Mouse (Mus musculus) cerebellum, adult 18-20 months (tissue): ENCODE data around the gene Spag16.
A peak's percentile ranks its signal among the peaks of the same experiment; 100 is the strongest.
"Not testable (repeated sequence)": the region's sequence is repeated elsewhere in the genome, so short reads cannot be mapped to it uniquely, and the experiment has no call there.

ENCODE experiments used
- DNase-seq, 2 experiments: peaks; one replicate each; pipeline ENCODE4 v3.0.0; 2021

Gene Spag16

DNA sequence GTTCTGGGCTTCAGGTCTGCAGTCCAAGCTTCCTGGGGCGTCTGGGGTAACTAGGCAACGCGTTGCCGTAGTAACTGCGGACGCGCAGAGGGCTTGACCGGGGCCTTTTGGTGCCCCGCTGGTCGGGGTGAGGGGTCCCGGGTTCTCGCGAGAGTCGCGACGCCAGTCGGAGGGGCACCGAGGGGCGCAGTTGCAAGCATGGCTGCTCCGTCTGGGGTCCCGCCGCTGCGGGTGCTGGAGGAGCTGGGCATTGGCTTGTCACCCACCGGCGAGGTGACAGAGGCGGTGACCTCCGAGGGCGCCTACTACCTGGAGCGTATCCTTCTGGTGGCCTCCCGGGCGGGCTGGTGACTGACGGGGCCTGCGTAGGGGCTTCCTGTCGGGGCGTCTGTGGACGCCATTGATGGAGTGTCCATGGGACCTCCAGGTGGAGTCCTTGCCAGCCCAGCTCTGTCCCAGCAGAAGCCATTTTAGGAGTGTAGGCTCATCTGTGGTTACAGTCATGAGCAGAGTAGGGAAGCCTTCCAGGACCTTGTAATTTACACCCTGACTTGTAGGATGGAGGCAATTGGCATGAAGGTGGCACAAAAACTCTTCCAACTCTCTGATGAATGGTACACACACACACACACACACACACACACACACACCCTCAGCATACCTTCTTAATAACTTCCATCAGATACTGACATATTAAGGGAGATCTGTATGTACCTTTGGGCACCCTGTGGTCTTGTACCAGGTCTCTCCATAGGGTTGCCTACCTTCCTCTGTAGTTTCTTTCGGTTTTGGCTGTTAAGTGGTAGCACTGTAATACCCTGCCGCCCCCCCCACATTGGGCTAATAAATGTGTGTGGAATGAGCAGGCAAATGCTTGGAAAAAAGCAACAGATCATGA is at the start of gene Spag16:
TSS of gene Spag16 (plus strand) at position 165 of the 898 bp plus-strand sequence.
- no peak for DNase-seq

DNA sequence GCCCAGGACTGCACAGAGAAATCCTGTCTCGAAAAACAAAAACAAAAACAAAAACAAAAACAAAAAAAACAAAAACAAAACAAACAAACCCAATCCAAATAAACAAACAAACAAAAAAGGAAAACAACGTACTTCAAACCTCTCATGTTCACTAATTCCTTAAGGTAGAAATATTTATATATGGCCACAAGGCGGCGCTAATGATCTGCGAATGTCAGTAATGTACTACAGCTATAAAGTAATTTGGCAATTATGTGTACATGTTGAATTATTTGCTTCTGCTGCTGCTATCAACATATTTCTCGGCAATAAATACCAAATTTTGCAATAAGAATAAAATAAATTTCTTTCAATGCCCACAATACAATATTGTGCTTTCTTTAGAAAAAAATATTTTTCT is 41.6 kb upstream of the Spag16 start:
- peak; percentile 24 to 50 for DNase-seq

DNA sequence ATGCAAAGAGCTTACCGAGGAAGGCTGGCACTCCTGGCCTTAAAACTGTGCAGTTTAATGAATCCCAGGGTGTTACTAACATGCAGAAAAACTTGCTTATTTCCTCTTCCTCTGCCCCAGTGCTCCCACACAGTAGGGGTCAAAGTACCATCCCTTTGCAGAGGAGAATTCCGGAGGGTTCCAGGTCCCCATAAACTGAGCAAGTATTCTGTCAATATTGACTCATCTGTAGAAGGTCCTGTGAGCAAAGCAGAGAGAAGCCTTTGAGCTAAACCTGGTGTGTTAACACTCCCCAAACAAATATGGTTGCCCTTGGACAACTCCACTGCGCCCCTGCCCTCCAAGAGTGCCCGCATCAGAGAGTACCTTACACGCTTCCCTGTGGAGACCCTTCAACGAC is 40.1 kb upstream of the Spag16 start:
- DNase-seq, result no peak

DNA sequence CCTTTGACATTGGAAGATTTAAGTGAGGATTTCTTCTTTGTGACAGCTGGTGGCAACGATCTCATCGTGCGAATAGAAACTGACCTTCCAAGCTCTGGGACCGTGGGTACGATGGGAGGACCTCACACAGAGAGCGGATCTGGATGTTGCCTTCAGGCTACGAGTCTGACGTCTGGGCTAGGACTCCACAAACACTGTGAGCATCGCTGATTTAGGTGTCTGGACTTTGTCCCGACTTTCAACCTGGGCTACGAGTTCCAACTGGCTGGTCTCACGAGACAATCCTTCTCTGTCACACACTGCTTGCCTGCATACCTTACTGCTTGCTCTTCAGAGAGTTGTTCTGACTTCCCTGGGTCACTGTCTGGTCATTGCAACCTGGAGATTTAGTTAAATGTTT is 39.4 kb upstream of the Spag16 start:
- no peak for DNase-seq

DNA sequence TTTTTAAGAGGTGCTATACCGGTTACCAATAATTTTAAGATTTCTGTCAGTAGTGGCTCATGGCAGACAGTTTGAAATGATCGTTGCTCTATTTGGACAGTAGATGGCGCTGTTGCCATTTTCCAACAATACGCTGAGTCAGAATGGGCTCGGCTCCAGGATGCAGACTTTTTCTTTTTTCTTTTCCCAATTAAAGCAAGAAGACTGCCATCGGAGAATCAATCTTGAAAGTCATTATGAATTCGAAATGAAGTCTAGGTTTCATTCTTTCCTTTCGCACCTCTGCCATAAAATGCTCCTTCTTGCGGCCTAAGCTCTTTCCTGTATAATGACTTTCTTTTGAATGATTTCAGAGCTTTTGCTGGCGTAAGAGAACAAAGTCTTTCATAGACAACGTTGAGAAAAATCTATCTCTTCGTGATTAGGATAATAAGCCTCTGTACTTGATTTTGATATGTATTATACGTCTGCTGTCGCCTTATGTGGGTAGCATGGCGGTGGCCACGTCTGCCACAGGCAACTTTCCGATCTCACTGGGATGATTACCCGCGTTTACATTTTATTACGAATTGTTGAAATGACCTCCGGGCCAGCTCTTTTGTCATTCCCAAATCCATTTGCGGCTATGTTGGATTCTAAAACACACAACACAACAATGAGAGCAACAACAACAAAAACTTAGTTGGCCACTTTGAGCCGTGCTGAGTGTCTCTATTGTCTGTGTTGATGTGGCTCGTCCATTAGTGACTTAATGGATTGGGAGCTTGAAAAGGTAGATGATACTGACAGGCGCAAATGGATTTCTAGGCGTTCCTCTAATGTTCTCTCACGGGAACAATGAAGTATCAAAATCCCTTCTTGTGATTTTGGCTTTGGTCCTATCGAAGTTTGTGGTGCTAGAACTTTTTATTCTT is 36.2 kb upstream of the Spag16 start:
- peak; percentile 46 to 64 for DNase-seq

DNA sequence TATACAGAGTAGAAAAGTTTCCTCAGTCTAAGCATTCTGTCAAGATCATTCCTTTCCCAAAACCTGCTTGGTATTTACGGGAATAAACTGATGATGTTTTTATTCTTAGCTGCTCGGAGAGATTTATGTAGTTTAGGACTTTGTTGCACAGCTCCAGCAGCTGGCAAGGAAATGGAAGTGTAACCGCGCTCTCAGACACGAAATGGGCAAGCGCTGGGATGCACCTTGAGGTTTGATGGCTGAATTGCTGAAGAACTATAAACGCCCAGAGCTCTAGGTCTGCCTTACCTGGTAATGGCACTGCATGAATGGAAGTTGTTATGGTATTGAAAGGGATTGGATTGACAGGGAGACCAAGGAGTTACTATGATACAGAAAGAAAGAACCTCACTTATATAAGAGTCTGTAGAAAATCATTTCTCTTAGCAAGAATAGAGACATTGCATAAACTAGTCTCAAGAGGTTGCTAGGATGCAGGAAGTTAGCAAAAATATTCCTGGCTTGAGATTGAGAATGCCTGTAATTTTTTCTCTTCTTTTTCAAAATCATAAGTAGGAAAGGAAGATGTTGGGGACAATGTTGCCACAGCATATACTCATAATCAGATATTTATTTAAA is 27.7 kb upstream of the Spag16 start:
- no peak for DNase-seq

DNA sequence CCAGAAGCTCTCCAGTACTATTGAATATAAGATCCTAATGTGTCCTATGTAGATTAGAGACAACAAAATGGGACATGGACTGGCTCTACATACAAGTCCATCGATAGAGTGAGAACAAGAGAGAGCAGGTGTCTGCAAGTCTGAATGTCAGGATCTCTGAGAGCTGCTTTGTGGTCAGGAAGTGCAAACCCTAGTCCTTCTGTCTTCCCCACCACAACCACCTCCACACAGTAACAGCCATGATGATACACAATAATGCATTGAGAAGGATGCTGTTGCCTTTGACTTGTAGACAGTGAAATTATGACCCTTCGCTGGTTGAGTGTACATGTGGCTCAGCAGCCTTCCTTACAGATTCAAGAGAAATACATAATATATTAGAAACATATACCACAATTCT is 16.6 kb upstream of the Spag16 start:
- no peak for DNase-seq

DNA sequence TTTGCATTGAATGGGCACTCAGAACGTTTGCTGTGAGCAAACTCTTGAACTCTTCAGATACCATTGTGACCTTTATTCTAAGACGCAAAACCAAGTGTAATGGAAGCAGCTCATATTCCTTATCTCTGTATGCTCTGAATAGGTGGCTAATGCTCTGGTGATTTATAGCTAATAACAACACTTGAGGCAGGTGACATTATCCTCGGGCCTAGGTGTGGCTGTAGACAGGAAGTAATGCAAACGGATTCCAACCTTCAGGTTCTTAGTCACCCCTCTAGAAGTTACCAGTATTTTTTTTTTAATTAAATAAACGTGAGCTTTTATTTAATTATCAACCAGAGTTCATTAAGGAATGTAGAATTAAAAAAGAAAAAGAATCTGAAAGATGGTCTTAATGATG is 1.1 kb upstream of the Spag16 start:
- DNase-seq, result not testable (repeated sequence)

DNA sequence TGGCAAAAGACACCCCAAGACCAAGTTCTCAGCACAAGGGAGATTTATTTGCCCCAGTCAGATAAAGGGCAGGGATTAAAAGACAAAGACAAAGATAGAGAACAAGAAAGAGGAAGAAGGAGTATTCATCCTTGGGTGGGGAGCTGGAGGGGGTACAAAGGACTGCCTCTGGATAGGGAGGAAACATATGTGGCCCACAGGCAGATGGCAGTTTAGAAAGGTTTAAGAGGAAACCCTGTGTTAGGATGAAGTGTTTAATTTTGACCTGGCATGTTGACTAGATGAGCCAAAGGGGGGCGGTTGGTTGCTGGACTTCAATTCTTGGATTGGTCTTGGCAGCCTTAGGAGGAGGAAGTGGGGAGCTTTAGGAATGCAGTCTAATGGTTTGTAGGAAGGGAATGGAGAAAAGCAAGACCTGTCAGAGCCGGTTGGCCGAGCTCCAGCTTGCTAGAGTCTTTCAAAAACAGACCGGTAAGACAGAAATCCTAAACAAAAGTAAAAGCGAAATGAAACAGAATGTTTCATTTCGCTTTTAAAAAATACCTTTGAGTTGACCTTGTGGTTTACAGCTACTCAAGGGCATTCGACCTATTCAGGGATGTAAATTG is 2.2 kb downstream of the Spag16 start:
- DNase-seq, result no peak

DNA sequence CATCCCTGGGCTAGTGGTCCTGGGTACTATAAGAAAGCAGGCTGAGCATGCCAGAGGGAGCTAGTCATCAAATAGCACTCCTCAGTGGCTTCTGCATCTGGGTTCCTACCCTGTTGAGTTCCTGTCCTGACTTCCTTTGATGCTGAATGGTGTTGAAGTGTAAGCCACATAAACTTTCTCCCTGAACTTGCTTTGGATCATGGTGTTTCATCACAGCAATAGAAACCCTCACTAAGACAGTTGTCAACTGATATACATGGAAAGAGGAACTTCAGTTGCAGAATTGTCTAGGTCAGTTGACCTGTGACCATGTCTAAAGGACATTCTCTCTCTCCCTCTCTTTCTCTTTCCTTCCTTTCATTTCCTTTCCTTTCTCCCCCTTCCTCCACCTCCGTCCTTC is 3.8 kb downstream of the Spag16 start:
- no peak for DNase-seq

DNA sequence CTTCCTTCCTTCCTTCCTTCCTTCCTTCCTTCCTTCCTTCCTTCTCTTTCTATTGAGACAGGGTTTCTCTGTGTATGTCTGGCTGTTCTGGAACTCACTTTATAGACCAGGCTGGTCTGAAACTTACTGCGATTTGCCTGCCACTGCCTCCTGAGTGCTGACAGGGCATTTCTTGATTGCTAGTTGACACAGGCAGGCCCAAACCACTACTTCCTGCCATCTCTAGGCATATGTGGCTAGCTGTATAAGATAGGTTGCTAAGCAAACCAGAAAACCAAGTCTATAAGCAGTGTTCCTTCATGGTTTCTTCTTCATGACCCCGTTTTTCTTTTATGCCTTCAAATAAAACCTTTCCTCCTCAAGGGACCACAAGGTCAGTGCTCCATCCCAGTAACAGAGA is 4.2 kb downstream of the Spag16 start:
- no peak for DNase-seq

DNA sequence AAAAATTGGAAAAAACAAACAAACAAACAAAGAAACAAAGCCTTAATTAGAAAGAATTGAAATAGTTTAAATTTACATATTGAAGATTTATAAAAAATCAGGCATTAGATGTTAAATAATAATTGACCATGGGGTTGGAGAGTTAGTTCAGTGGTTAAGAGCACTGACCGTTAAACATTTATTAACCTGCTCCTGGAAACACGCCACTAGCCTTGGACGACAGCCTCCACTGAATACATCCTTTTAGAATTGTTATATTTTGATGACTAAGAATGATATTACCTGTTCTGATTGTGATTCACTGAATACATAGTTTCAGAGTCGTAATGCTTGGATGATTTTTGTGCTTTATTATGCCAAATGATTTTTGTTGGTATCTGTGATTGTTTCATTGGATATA is 6.7 kb downstream of the Spag16 start:
- DNase-seq, result not testable (repeated sequence)

DNA sequence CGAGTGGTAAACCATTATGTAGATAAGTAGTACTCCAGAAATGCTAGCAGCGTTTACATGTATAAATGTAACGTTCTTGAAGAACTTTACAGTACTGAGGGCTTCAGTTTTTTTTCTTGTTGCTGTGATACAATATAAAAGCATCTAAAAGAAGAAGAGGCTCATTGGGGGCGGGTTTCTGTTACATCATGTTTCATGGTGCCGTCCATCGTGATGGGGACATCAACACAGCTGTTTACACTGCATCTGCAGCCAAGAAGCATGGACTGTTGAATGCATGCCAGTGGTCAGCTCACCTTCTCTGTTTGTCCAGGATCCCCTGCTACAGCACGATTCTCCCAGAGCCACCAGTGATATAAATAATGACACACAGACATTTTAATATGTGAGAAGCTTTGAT is 26.7 kb downstream of the Spag16 start:
- no peak for DNase-seq

DNA sequence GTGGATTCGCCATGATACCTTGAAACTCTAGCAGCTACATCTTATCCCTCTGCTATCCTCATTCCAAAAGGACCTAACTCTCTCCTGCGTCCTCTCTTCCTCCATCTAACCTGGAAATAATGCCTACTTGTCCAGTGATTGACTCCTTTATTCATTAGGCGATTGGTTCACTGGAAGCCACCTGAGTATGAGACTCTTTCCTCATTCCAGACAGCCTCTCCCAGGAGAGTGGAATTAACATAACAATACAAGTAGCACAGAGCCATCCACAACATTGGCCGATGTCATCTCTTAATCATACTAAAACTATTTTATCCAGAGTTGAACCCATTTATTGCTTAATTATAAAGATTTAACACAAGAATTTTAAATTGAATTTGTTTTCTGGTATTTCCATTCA is 41.0 kb downstream of the Spag16 start:
- no peak for DNase-seq

DNA sequence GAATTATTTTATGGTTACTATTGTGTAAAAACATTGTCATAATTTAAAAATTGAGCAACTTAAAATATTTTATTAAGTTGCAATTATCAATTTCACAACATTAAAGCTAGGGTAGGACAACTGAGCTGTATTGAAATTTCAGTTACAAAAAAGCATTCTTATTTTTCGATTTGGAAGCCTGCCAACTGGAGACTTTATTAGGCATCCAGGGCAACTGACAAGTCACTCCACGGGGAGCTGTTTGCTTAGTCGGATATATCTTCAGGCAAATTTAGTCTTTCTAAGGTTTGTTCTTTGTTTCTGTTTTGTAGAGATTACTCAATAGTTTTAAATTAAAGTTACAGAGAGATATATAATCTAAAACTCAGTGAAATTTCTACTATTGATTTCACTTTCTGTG is 129.8 kb downstream of the Spag16 start:
- no peak for DNase-seq

DNA sequence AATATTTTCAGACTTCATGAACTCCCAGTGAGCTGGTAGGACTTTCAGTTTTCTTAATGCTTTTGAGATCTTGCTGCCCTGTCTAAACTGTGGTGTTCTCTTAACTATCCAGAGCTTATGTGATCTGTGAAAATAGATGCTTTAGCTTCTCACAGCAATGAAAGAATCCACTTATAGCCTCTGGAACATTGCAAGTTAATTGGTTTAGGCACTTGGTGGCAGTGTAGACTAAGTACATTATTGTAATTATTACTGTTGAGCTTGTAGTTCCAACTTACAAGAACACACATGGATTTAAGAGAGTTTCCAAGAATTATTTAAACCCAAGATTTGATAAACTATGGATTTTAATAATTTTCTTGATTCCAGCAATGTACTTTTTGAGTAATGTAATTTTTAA is 170.1 kb downstream of the Spag16 start:
- no peak for DNase-seq

DNA sequence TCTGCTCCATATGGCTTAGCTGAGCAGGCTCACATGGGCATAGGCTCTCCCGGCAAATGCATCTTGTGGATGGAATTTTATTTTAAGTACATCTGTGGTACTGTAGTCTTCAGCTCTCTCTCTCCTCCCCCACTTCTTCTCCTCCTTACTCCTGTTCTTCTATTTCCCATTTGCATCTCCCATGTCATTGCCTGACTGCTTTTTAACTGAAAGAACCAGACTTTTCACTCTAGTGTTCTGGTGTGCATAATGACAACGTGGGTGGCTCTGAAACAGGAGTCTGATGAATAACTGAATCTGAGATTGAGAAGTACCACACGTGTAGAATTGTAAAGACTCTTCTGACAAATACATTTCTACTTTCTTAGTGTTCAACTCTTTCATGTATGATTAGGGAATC is 186.2 kb downstream of the Spag16 start:
- DNase-seq, result no peak

DNA sequence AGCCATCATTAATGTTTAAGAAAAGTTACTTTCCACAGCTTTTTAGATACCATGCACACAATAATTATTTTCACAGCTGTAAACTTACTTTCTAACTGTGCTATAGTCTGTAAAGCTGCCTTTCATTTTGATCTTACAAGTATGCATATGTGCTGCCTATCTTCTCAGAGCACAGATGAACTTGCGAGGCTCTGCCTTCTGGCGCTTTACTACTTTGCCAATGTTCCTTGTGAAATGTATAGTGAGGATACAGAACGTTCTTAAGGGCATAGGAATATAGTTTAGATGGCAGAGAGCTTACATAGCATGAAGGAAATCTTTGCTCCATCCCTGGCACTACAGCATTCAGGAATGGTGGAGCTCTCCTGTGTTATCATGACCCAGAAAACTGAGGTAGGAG is 210.6 kb downstream of the Spag16 start:
- DNase-seq, result no peak

DNA sequence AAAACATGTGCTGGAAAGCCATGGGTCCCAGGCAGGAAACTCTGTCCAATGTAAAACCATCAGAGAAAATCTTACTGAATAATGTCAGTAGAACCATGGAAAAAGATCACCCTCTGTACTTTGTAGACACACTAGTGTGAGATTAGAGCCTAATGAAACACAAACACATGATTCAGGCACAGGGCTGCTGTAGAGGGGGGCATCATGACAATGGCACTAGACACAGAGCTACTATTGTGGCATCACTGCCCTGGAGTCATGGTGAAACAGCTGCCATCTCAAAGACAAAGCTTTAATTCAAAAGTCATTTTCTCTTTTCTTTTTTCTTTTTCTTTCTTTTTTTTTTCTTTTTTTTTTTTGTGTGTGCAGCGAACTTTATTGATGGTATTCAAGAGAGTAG is 240.6 kb downstream of the Spag16 start:
- no peak for DNase-seq

DNA sequence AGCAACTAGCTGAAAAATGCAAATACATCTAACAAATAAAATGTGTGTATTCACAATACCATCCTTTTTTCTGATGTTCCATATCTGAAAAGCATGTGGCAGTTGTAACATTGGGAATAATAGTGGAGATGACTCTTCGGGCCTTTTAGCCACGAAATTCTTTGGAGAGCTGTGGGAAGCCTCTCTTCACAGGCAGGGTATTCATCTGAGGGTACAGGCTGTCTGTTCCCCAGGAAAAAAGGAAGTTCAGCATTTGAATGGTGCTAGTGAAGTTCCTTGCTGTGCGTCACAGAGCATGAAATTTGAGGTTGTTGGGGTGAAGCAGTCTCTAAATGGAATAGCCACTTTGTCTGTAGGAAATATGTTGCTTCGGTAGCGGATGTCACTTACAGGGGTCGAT is 246.7 kb downstream of the Spag16 start:
- peak in 1 of 2 experiments; percentile 4 for DNase-seq

DNA sequence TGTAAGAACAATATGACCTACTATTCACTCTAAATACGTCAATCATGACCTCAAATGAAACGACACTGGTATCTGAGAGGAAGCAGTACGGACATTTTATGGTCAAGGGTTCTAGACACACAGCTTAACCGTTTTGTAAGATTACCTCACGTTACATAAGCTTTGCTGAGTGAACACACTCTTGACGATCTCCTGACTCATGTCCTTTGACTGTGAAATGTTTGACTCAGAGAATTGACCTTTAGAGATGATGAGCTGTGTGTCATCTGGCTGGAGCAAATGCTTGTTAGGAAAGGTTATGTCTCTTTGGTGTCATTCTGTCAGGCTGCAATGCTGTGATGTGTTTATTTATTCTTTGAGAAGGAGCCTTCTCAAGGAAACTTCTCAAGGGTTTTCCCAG is 252.0 kb downstream of the Spag16 start:
- no peak for DNase-seq

DNA sequence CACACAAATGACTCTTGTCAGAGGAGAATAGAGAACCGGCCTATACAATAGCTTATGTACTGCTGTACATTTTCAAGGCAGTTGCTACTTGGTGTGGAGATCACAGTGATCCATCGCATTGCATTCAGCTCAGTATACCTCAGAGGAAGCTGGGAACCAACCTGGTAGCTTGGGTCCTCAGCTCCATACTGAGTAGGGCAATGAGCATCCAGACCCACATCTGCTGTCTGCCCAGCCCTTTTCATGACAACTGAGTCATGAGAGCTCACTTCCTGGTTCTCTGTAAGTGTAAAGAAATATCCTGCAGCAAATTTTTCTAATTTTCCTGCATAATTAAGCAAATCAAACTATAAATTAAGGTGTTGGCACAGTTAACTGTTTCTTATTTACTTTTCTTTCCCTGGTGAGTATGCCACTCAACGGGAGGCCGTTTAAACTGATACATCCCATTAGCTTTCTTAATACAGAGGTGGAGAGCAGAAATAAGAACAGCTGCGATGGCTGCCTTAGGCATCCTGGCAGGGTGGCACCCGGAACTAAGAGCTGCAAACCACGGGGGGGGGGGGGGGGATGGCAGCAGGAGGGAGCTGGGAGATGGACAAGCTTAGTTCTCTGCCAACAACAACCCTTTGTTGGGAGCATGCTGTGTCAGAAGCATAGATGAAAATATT is 255.6 kb downstream of the Spag16 start:
- DNase-seq, result no peak
